Mouse (Mus musculus) MEL (cell line): ENCODE measurements around the gene Lman1l. TPM values are rescaled to one million over a fixed set of nuclear protein-coding genes. Genes with fewer than 3 reads are reported as not detected.
A peak's percentile ranks its signal among the peaks of the same experiment; 100 is the strongest.

Experiments
- DNase-seq: peaks from one replicate; pipeline ENCODE4 v3.0.0; 2011; ENCODE audit warnings: low read depth, low spot score
- H3K27ac ChIP-seq: 2 replicates; pipeline ENCODE4 v1.5.1; 2012; ENCODE audit warnings: low read depth, mild to moderate bottlenecking, control low read depth, low read length, moderate library complexity; ENCODE audit not compliant: control insufficient read depth
- H3K27me3 ChIP-seq, 2 experiments: fragments of 150-350 bp in 1 of 2; sonication (generic) in 1 of 2; 2 replicates each; pipeline ENCODE4 v1.6.1; 2012; ENCODE audit warnings: low read length in 2 of 2, mild to moderate bottlenecking in 2 of 2, improper control_type of control experiment in 1 of 2, moderate library complexity in 1 of 2; ENCODE audit not compliant: insufficient read depth in 2 of 2, control insufficient read depth in 1 of 2
- H3K36me3 ChIP-seq, 2 experiments: 2 replicates each; pipeline ENCODE4 v1.6.1; 2012 to 2014; ENCODE audit warnings: low read length in 2 of 2, improper control_type of control experiment in 1 of 2, inconsistent platforms in 1 of 2, mild to moderate bottlenecking in 1 of 2; ENCODE audit not compliant: insufficient read depth in 2 of 2, control insufficient read depth in 1 of 2
- H3K4me1 ChIP-seq, 2 experiments: fragments of 150-350 bp in 1 of 2; sonication (generic) in 1 of 2; 2 replicates each; pipeline ENCODE4 v1.6.1; 2012; ENCODE audit warnings: low read length in 2 of 2, improper control_type of control experiment in 1 of 2, mild to moderate bottlenecking in 1 of 2; ENCODE audit not compliant: insufficient read depth in 2 of 2, control insufficient read depth in 1 of 2
- H3K4me3 ChIP-seq, 2 experiments: fragments of 150-350 bp in 1 of 2; sonication (generic) in 1 of 2; 2 replicates each; pipeline ENCODE4 v1.5.1; 2012; ENCODE audit warnings: low read depth in 2 of 2, low read length in 2 of 2, mild to moderate bottlenecking in 2 of 2, moderate library complexity in 2 of 2, control low read depth in 1 of 2, improper control_type of control experiment in 1 of 2; ENCODE audit not compliant: control insufficient read depth in 1 of 2, insufficient read depth in 1 of 2
- H3K79me2 ChIP-seq: 2 replicates; pipeline ENCODE4 v1.6.1; 2012; ENCODE audit warnings: mild to moderate bottlenecking, low read length, moderate library complexity; ENCODE audit not compliant: control insufficient read depth, poor library complexity, insufficient read depth
- H3K9ac ChIP-seq: 2 replicates; pipeline ENCODE4 v1.6.1; 2012; ENCODE audit warnings: low read depth, mild to moderate bottlenecking, control low read depth, low read length, moderate library complexity; ENCODE audit not compliant: control insufficient read depth, poor library complexity, severe bottlenecking
- H3K9me3 ChIP-seq: fragments of 150-350 bp; sonication (generic); replicated peaks from 2 replicates; pipeline ENCODE4 v1.6.1; 2012; ENCODE audit warnings: mild to moderate bottlenecking, low read length, improper control_type of control experiment, moderate library complexity; ENCODE audit not compliant: insufficient read depth
- BHLHE40 ChIP-seq: IDR thresholded peaks from 2 replicates; pipeline ENCODE4 v1.6.1; 2012; ENCODE audit warnings: low read depth, mild to moderate bottlenecking, inconsistent platforms, low read length, improper control_type of control experiment, borderline replicate concordance
- CHD1 ChIP-seq: IDR thresholded peaks from 2 replicates; pipeline ENCODE4 v1.6.1; 2012; ENCODE audit warnings: low read depth, mild to moderate bottlenecking, inconsistent platforms, low read length, improper control_type of control experiment
- CHD2 ChIP-seq: IDR thresholded peaks from 2 replicates; pipeline ENCODE4 v1.6.1; 2011; ENCODE audit warnings: low read length, improper control_type of control experiment
- CTCF ChIP-seq, 3 experiments: IDR thresholded peaks in 2 of 3; conservative IDR thresholded peaks in 1 of 3; 2 replicates each; pipeline ENCODE4 v1.5.1; 2011 to 2012; ENCODE audit warnings: low read length in 3 of 3, low read depth in 2 of 3, mild to moderate bottlenecking in 2 of 3, improper control_type of control experiment in 1 of 3, inconsistent platforms in 1 of 3, mixed read lengths in 1 of 3, moderate library complexity in 1 of 3; ENCODE audit not compliant: control insufficient read depth in 1 of 3, insufficient read depth in 1 of 3, poor library complexity in 1 of 3, severe bottlenecking in 1 of 3
- E2F4 ChIP-seq: IDR thresholded peaks from 2 replicates; pipeline ENCODE4 v1.6.1; 2011; ENCODE audit warnings: low read depth, low read length, improper control_type of control experiment, borderline replicate concordance
- ELF1 ChIP-seq: IDR thresholded peaks from 2 replicates; pipeline ENCODE4 v1.6.1; 2014; ENCODE audit warnings: low read depth, mild to moderate bottlenecking, inconsistent platforms, low read length, improper control_type of control experiment, moderate library complexity
- EP300 ChIP-seq, 2 experiments: IDR thresholded peaks; 2 replicates each; pipeline ENCODE4 v1.6.1; 2011; ENCODE audit warnings: improper control_type of control experiment in 2 of 2, low read length in 2 of 2, low read depth in 1 of 2, mild to moderate bottlenecking in 1 of 2
- ETS1 ChIP-seq: IDR thresholded peaks from 2 replicates; pipeline ENCODE4 v1.6.1; 2012; ENCODE audit warnings: low read depth, mild to moderate bottlenecking, inconsistent platforms, low read length, improper control_type of control experiment, moderate library complexity
- GATA1 ChIP-seq: IDR thresholded peaks from 2 replicates; pipeline ENCODE4 v1.6.1; 2011; ENCODE audit warnings: low read depth, low read length, improper control_type of control experiment
- JUND ChIP-seq: IDR thresholded peaks from 2 replicates; pipeline ENCODE4 v1.6.1; 2011; ENCODE audit warnings: low read depth, mild to moderate bottlenecking, improper control_type of control experiment, low read length
- KAT2A ChIP-seq: conservative IDR thresholded peaks from 2 replicates; pipeline ENCODE4 v1.6.1; 2012; ENCODE audit warnings: low read depth, low read length, improper control_type of control experiment, inconsistent platforms
- MAFK ChIP-seq: IDR thresholded peaks from 2 replicates; pipeline ENCODE4 v1.6.1; 2011; ENCODE audit warnings: low read depth, mild to moderate bottlenecking, low read length, improper control_type of control experiment, borderline replicate concordance
- MAX ChIP-seq: IDR thresholded peaks from 2 replicates; pipeline ENCODE4 v1.6.1; 2011; ENCODE audit warnings: low read length, improper control_type of control experiment
- MAZ ChIP-seq: IDR thresholded peaks from 2 replicates; pipeline ENCODE4 v1.6.1; 2012; ENCODE audit warnings: low read depth, mild to moderate bottlenecking, inconsistent platforms, low read length, improper control_type of control experiment
- MEF2A ChIP-seq: IDR thresholded peaks from 2 replicates; pipeline ENCODE4 v1.6.1; 2014; ENCODE audit warnings: low read depth, mild to moderate bottlenecking, inconsistent platforms, low read length, improper control_type of control experiment; ENCODE audit not compliant: poor library complexity, insufficient replicate concordance, severe bottlenecking; ENCODE audit errors: extremely low read depth
- MXI1 ChIP-seq: IDR thresholded peaks from 2 replicates; pipeline ENCODE4 v1.6.1; 2011; ENCODE audit warnings: mild to moderate bottlenecking, low read depth, low read length, improper control_type of control experiment
- MYB ChIP-seq: IDR thresholded peaks from 2 replicates; pipeline ENCODE4 v1.6.1; 2011; ENCODE audit warnings: mild to moderate bottlenecking, low read depth, low read length, improper control_type of control experiment
- NELFE ChIP-seq: IDR thresholded peaks from 2 replicates; pipeline ENCODE4 v1.6.1; 2011; ENCODE audit warnings: low read depth, low read length, improper control_type of control experiment
- POLR2A ChIP-seq, 2 experiments: IDR thresholded peaks; 2 replicates each; pipeline ENCODE4 v1.6.1; 2011 to 2012; ENCODE audit warnings: low read length in 2 of 2, mild to moderate bottlenecking in 2 of 2, control low read depth in 1 of 2, improper control_type of control experiment in 1 of 2, low read depth in 1 of 2, moderate library complexity in 1 of 2; ENCODE audit not compliant: control insufficient read depth in 1 of 2, insufficient read depth in 1 of 2, poor library complexity in 1 of 2
- POLR2AphosphoS2 ChIP-seq: IDR thresholded peaks from 2 replicates; pipeline ENCODE4 v1.6.1; 2011; ENCODE audit warnings: low read length, improper control_type of control experiment
- RAD21 ChIP-seq: IDR thresholded peaks from 2 replicates; pipeline ENCODE4 v1.6.1; 2011; ENCODE audit warnings: mild to moderate bottlenecking, low read depth, low read length, improper control_type of control experiment
- RCOR1 ChIP-seq: IDR thresholded peaks from 2 replicates; pipeline ENCODE4 v1.6.1; 2012; ENCODE audit warnings: low read depth, mild to moderate bottlenecking, inconsistent platforms, low read length, improper control_type of control experiment
- SMC3 ChIP-seq: IDR thresholded peaks from 2 replicates; pipeline ENCODE4 v1.6.1; 2011; ENCODE audit warnings: low read depth, low read length, improper control_type of control experiment
- TBP ChIP-seq: IDR thresholded peaks from 2 replicates; pipeline ENCODE4 v1.8.0; 2011; ENCODE audit warnings: low read depth, low read length, improper control_type of control experiment
- UBTF ChIP-seq: IDR thresholded peaks from 2 replicates; pipeline ENCODE4 v1.6.1; 2012; ENCODE audit warnings: low read depth, mild to moderate bottlenecking, inconsistent platforms, low read length, improper control_type of control experiment, moderate library complexity, borderline replicate concordance; ENCODE audit not compliant: insufficient read depth
- USF1 ChIP-seq: IDR thresholded peaks from 2 replicates; pipeline ENCODE4 v1.6.1; 2014; ENCODE audit warnings: low read depth, mild to moderate bottlenecking, inconsistent platforms, low read length, improper control_type of control experiment, moderate library complexity
- USF2 ChIP-seq, 2 experiments: IDR thresholded peaks; 2 replicates each; pipeline ENCODE4 v1.6.1; 2011 to 2012; ENCODE audit warnings: improper control_type of control experiment in 2 of 2, low read length in 2 of 2, borderline replicate concordance in 1 of 2, inconsistent platforms in 1 of 2, low read depth in 1 of 2, mild to moderate bottlenecking in 1 of 2; ENCODE audit not compliant: insufficient read depth in 1 of 2
- ZC3H11A ChIP-seq: IDR thresholded peaks from 2 replicates; pipeline ENCODE4 v1.6.1; 2012; ENCODE audit warnings: low read depth, mild to moderate bottlenecking, inconsistent platforms, low read length, improper control_type of control experiment
- ZNF384 ChIP-seq: IDR thresholded peaks from 2 replicates; pipeline ENCODE4 v1.6.1; 2012; ENCODE audit warnings: low read depth, mild to moderate bottlenecking, inconsistent platforms, low read length, improper control_type of control experiment
- polyA plus RNA-seq, 2 experiments: library from polyadenylated mRNA; stranded (reverse) in 1 of 2; unstranded in 1 of 2; fragments of >175 nt in 1 of 2; fragments of >200 nt in 1 of 2; gene quantifications; 2 replicates each; pipeline versions ENCODE4 v1.2.1 to v1.2.4; 2012; ENCODE audit warnings: low replicate concordance in 2 of 2, low read depth in 1 of 2; ENCODE audit not compliant: insufficient read length in 2 of 2, insufficient read depth in 1 of 2, missing spikeins in 1 of 2
- total RNA-seq: library from RNA; depleted of rRNA; stranded (reverse); fragments of 300-350 nt; gene quantifications from 2 replicates; pipeline ENCODE4 v1.2.3, GENCODE M21; 2012

The Lman1l gene
- total and polyA plus RNA-seq, 3 experiments, result 0.08 to 0.11 TPM; not detected in 1

DNA sequence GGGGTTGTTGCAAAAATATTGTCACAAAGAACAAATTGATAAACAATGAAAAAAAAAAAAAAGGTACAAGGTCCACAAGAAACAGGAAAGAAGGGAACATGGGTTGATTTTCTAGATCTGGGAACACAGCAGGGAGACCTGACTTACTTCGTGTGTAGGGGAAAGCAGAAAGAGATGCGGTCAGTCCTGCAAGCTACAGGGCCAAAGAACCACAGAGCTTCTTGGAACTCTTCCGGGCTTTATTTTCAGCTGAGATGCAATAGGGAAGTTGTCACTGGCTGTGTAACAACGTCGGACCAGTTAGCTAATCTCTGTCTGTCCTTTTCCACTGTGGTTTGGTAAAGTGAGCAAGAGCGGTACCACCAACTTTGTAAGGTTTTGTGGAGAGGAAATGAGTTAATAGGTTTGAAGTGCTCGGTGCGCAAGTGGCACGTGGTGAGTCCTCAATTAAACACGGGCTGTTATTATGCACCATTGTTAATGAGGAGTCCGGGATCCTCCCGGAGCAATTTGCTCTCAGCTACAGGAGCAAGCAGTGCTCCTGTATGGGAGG lies 26.1 kb upstream of the Lman1l start (continued):
- TF ChIP-seq RCOR1 (peak; percentile 68; the same call in 1 of the 2 replicates), CHD1 (0 out of 2 replicates have a peak, but pooled peaks have one; percentile 61), POLR2A (IDR thresholded peaks at IDR 0.05; ENCODE audit: control insufficient read depth in 1 of 2, insufficient read depth in 1 of 2, low read depth in 1 of 2, low read length in 2 of 2, poor library complexity in 1 of 2) (peak in 1 of 2 experiments; percentile 61; a peak in 1 of 4 replicates), POLR2AphosphoS2 (peak; percentile 47; the same call in 1 of the 2 replicates), ETS1 (peak; percentile 93), MYB (no peak), NELFE (peak; percentile 59)

DNA sequence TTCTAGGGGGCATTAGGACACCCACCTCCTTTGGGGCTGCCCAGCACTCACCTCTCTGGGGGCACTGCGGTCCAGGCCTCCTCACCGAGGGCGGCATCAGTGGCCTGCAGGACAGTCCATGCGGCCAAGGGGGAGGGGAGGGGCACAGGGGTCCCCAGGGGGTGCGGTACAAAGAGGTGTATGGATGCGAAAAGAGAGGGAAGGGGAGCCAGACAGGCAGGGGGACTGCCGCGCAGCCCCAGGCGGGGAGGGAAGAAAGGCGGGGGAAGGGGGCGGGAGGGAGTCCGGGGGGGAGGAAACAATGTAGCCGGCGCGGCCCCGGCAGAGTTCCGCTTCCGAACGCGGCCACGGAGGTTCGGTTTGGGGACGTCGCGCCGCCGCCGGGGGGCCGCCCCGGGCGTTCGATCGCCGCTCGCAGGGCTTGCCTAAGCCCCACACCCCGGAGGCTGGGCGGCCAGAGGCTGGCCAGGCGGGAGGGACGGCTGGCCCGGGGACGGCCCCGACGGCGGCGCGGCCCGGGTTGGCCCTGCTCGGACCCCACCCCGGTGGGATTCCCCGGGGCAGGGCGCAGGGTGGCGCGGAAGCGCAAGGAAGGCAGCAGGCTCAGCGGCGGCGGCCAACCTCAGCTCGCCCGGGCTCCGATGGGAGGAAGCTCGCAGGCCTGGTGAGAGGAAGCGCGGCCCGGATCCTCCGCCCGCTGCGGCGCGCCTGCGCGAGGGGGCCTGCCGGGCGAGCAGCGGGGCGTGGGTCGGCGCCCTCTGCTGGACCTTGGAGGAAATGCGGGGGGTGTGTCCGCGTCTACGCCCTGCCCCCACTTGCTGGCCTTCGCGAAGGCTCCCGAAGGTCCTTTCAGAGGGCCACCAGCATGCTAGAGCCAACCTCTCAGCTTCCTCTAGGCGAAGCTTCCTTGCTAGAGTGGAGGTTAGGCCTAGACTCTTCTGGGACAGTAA lies 24.6 kb upstream of the Lman1l start:
- peaks cover 53% of the 10 kb centered on the region for H3K79me2 ChIP-seq
- peak; percentile 92 for DNase-seq
- H3K27ac ChIP-seq, result peak overlapping the region; percentile 99
- H3K4me1 ChIP-seq, result peaks cover 24 to 60% of the 10 kb centered on the region in 2 experiments
- H3K27me3 ChIP-seq, result no peaks in the 10 kb centered on the region
- peak overlapping the region; percentile 98 for H3K9ac ChIP-seq
- no peaks in the 10 kb centered on the region for H3K9me3 ChIP-seq
- peaks cover 0 to 41% of the 10 kb centered on the region in 2 experiments; a peak in 3 of 4 replicates for H3K36me3 ChIP-seq
- H3K4me3 ChIP-seq, result peak overlapping the region; percentile 85 to 89
- TF ChIP-seq NELFE, result peak; percentile 73
- TF ChIP-seq RAD21, result peak; percentile 26
- peak; percentile 60 for TF ChIP-seq MXI1
- TF ChIP-seq ZC3H11A, result no peak
- no peak for TF ChIP-seq USF1
- peak; percentile 42; the same call in 1 of the 2 replicates for TF ChIP-seq TBP
- TF ChIP-seq UBTF, result 0 out of 2 replicates have a peak, but pooled peaks have one; percentile 85
- peak; percentile 80 for TF ChIP-seq MAX
- TF ChIP-seq GATA1, result no peak
- peak; percentile 47; the same call in 1 of the 2 replicates for TF ChIP-seq SMC3
- TF ChIP-seq EP300 (IDR thresholded peaks at IDR 0.05; ENCODE audit: low read depth in 1 of 2, low read length in 2 of 2), result peak in 1 of 2 experiments; percentile 17; a peak in 1 of 4 replicates
- 0 out of 2 replicates have a peak, but pooled peaks have one; percentile 29 for TF ChIP-seq POLR2AphosphoS2
- no peak; the same call in 1 of the 2 replicates for TF ChIP-seq E2F4
- TF ChIP-seq CHD1, result no peak
- no peak for TF ChIP-seq RCOR1
- TF ChIP-seq USF2 (IDR thresholded peaks at IDR 0.05; ENCODE audit: borderline replicate concordance in 1 of 2, insufficient read depth in 1 of 2, low read depth in 1 of 2, low read length in 2 of 2), result no peak
- TF ChIP-seq ELF1, result peak; percentile 56; the same call in 1 of the 2 replicates
- no peak for TF ChIP-seq MEF2A
- TF ChIP-seq KAT2A, result no peak; the same call in 1 of the 2 replicates
- TF ChIP-seq CHD2, result peak; percentile 36; the same call in 1 of the 2 replicates
- no peak for TF ChIP-seq MYB
- TF ChIP-seq MAZ, result peak; percentile 86
- peak; percentile 36; the same call in 1 of the 2 replicates for TF ChIP-seq BHLHE40
- peak; percentile 59; the same call in 1 of the 2 replicates for TF ChIP-seq ETS1
- peak; percentile 49 to 80; a peak in 3 of 4 replicates for TF ChIP-seq POLR2A (IDR thresholded peaks at IDR 0.05; ENCODE audit: control insufficient read depth in 1 of 2, insufficient read depth in 1 of 2, low read depth in 1 of 2, low read length in 2 of 2, poor library complexity in 1 of 2)
- TF ChIP-seq JUND, result no peak
- peak; percentile 78 to 93 (median 86) for TF ChIP-seq CTCF (IDR thresholded peaks at IDR 0.05 in 2 of 3, conservative IDR thresholded peaks at IDR 0.05 in 1 of 3; ENCODE audit: control insufficient read depth in 1 of 3, insufficient read depth in 1 of 3, low read depth in 2 of 3, low read length in 3 of 3, poor library complexity in 1 of 3, severe bottlenecking in 1 of 3)
- no peak for TF ChIP-seq MAFK
- TF ChIP-seq ZNF384, result no peak
